Mouse (Mus musculus) E14TG2a.4 (cell line): ENCODE measurements around the gene Trank1.

Experiments used
- CTCF ChIP-seq: conservative IDR thresholded peaks from 2 replicates; pipeline ENCODE4 v1.5.1; 2014; ENCODE audit warnings: low read length
- NANOG ChIP-seq: IDR thresholded peaks from 2 replicates; pipeline ENCODE4 v1.6.1; 2014; ENCODE audit warnings: borderline replicate concordance, low read length, mixed read lengths

DNA sequence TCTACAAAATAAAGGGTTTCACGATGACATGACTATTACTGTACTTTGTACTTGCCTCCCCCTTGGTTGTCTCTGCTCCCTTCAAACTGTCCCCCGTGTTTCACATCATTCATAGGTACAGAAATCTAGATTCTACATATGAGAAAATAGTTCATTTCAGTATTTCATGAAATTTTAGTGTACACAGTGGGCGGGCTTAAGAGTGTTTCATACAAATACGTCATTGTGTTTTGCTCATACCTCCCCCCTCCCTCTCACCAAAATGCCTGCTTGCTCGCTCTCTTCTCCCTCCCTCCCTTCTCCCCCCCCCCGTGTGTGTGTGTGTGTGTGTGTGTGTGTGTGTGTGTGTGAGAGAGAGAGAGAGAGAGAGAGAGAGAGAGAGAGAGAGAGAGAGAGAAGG is 1.8 kb downstream of the Trank1 start:
- TF ChIP-seq CTCF (no peak), NANOG (no peak)
